Mouse (Mus musculus) ovary, adult 18-20 months (tissue): Measurements from ENCODE around the gene Cbln3.

Source experiments
- DNase-seq: peaks from one replicate; pipeline ENCODE4 v3.0.0; 2022; ENCODE audit warnings: low spot score, mixed read lengths

Gene Cbln3

DNA sequence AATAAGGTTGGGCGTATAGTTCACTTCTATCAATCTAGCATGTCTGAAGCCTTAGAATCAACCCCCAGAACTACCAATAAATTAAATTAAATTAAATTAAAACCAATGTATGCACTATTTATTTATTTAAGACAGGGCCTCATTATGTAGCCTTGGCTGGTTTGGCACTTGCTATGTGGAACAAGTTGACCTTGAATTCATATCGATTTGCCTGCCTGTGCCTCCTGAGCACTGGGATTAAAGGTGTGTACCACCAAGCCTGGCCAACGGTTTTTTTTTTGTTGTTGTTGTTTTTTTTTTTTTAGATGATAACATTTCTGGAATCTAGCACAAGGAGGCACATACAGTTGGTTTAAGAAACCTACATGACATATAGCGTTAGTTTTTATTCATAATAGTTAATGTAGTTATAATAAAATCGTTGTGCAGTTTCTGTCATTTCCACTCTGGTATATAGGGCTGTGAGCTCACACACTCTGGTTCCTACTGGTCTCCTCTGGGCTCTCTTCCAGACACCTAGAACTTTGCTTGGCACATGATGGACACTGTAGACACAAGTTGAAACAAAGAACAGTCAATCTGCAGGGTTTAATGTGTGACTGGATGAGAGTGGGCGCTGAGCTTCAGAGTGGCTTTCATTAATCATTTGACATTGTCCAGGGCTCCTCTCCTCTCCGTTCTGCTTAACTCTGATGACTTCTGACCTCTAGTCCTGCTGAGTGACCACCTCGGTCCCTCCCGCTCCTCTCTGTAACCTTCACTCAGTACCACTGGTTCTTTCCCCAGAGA is 38.5 kb downstream of the Cbln3 start:
- DNase-seq = no peak

DNA sequence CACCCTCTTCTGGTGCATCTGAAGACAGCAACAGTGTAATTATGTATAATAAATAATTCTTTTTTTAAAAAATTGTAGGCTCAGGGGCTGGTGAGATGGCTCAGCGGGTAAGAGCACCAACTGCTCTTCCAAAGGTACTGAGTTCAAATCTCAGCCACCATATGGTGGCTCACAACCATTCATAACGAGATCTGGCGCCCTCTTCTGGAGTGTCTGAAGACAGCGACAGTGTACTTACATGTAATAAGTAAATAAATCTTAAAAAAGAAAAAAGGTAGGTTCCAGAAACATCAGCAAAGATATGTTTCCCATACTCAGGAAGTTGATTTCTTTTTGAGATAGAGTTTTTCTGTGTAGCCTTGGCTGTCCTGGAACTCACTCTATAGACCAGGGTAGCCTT is 41.4 kb downstream of the Cbln3 start:
- no peak for DNase-seq

DNA sequence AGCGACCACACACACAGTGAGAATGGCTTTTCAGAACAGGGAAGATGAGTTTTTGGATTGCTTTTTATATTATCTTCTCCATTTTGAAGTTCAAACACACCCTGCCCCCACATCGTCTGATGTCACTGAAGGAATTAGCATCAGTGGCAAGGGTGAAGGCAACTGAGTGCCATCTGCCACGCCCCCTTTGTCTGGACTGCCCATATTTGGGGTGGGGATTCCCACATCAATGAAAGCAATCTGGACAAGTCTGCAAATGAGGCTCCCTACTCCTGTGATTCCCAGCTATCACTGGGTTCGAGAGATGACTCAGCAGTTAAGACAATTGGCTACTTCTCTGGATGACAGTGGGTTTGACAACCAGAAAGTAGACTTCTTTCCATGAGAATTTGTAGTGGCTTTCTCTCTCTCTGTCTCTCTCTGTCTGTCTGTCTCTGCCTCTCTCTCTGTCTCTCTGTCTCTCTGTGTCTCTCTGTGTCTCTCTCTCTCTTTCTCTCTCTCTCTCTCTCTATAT is 43.3 kb downstream of the Cbln3 start:
- DNase-seq = no peak

DNA sequence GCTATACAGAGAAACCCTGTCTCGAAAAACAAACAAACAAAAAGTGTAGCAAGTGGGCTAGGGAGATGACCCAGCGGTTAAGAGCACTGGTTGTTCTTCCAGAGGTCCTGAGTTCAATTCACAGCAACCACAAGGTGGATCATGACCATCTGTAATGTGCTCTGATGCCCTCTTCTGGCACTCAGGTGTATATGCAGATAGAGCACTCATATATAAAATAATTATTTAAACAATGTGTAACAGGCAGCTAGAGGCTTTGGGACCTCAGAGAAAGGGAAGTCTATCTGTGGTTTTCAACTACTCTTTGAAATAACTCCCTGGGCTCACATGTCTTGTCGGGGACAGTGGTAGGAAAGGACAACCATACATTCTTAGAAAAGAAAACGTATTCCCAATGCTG is 45.5 kb downstream of the Cbln3 start:
- no peak for DNase-seq

DNA sequence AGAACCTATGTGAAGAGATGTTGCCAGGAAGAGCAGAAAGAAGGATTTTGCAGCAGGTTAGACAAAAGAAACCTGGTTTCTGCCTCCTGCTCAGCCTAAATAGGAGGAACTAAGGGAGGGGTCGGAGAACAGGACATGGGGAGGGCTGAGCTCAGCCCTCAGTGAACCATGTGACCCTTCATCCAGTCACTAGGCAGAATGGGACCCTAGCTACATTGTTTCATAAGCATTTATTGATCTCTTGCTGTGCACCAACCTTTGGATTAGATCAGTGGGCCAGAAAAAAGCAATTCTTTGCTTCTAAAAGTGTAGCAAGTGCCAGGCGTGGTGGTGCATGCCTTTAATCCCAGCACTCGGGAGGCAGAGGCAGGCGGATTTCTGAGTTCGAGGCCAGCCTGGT is 45.9 kb downstream of the Cbln3 start:
- DNase-seq = no peak

DNA sequence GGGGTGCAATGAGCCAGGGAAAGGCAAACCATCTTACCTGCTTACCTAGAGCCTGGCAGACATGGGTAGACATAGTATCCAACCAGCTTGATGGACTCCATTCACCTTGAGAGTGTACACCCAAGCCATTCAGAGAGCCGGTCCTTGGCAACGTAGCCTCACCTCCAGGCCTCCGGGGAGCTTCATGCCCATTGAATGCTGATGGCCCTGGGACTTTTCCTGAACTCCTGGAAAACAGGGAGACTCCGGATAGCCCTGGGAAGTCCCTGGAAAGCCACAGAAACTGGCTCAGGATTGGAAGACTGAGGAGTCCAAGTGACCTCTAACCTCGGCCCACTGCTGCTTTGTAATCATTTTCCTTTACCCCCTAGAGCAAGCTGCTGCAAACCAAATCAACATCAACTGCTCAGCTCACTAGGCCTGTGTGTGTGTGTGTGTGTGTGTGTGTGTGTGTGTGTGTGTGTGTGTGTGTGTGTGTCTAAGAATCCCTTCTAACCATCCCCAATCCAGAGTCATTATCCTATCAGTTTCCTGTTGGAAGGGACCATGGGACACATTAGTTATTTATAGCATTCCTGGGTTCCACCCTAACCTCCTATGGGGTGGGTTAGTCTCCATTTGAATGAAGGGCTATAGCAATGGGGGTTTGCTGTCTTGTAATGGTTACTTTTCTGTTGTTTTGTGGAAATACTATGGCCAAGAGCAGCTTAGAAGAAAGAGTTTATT is 49.2 kb downstream of the Cbln3 start:
- DNase-seq = no peak

DNA sequence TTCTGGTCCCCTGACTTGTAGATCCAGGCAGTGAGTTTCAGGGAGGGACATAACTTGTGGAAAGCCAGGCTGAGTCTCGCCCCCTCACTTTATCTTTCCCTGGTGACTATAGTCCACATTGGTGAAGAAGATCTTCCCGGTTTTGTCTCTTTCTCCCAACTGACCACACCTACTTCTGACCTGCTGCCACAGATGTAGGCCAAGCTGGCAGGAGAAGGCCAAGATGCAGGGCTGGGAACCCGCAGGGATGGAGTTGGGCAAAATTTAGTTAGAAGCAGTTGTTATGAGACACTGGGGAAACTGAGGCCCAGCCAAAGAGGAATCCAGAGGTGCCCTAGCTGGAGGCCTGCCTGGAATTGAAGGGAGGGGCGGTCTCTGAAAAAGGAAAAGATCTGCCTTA is 51.1 kb downstream of the Cbln3 start:
- no peak for DNase-seq

DNA sequence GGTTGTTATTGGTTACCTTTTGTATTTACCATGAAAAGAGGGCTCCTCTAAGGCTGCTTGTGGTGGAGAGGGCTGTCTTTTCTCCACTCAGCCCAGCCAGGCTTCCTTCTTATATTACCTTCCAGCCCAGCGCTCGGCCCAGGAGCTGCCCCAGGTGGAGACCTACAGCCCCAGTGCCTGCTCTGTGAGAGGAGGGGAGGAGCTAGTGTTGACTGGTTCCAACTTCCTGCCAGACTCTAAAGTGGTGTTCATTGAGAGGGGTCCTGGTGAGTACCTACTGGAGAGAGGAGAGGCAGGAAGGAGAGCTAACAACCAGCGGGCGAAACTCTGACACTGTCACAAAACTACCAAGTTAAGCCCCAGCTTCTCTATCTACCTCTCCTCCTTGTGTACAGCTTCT is 53.9 kb downstream of the Cbln3 start:
- DNase-seq = no peak

DNA sequence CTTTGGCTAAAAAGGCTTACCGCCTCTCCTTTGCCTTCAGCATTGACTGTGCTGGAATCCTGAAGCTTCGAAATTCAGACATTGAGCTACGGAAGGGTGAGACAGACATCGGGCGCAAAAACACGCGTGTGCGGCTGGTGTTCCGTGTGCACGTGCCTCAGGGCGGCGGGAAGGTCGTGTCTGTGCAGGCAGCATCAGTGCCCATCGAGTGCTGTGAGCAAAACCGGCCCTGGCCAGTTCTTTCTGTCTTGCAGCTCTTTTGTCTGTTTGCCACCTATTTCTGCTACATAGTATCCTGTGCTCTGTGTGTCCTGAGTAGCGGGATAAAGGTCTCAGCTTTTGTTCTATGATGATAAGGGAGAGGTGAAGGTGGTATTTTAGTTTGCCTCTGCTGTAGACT is 54.3 kb downstream of the Cbln3 start:
- no peak for DNase-seq
